Mouse (Mus musculus) brain, embryonic 14.5 days (tissue): Measurements from ENCODE around the gene Marveld1. TPM values are rescaled to one million over a fixed set of nuclear protein-coding genes. Genes with fewer than 3 reads are reported as not detected.

ENCODE experiments used
- DNase-seq: peaks from one replicate; pipeline ENCODE4 v3.0.0-alpha.2; 2011; ENCODE audit warnings: low read depth
- CTCF ChIP-seq: fragments of 200-500 bp; IDR thresholded peaks from 2 replicates; pipeline ENCODE4 v1.5.1; 2012; ENCODE audit warnings: inconsistent platforms, mild to moderate bottlenecking, moderate library complexity, borderline replicate concordance; ENCODE audit not compliant: insufficient read depth, insufficient read length; ENCODE audit errors: extremely low read depth
- POLR2A ChIP-seq: fragments of 200-500 bp; IDR thresholded peaks from 2 replicates; pipeline ENCODE4 v1.6.1; 2012; ENCODE audit warnings: mild to moderate bottlenecking, inconsistent platforms, borderline replicate concordance; ENCODE audit not compliant: poor library complexity, insufficient read depth, insufficient read length, severe bottlenecking; ENCODE audit errors: extremely low read depth
- polyA plus RNA-seq: library from polyadenylated mRNA; depleted of rRNA; stranded (reverse); fragments of >200 nt; gene quantifications from 2 replicates; pipeline ENCODE4 v1.2.3, GENCODE M21; 2012; rRNA removed

The Marveld1 gene
- polyA plus RNA-seq, 1 experiment, result 16.7 TPM

GRCm38 (mm10) chr19:42196378-42196777 is 49.2 kb downstream of the Marveld1 start:
- no peak for DNase-seq
- TF ChIP-seq POLR2A (no peak), CTCF (no peak)

- no peak for TF ChIP-seq POLR2A
- TF ChIP-seq CTCF, result peak; percentile 35; the same call in 1 of the 2 replicates
- DNase-seq, result peak; percentile 29
These were observed 49.9 kb downstream of the Marveld1 start for GRCm38 (mm10) chr19:42197066-42197465.

- TF ChIP-seq CTCF (no peak), POLR2A (no peak)
- DNase-seq, result no peak
These were observed 50.8 kb downstream of the Marveld1 start for GRCm38 (mm10) chr19:42198026-42198425.

Other genes with a start within 250 kb of the Marveld1 start
- 420 and 445 TPM in 2 replicates for gene Pgam1, start 235.5 kb upstream of the Marveld1 start, polyA plus RNA-seq
- 30.5 and 31.5 TPM in 2 replicates for gene Exosc1, start 214.0 kb upstream of the Marveld1 start, polyA plus RNA-seq
- 85.1 and 121 TPM in 2 replicates for gene Zdhhc16, start 213.9 kb upstream of the Marveld1 start, polyA plus RNA-seq
- 66.3 and 88.7 TPM in 2 replicates for gene Mms19, start 166.2 kb upstream of the Marveld1 start, polyA plus RNA-seq
- 20.0 and 20.9 TPM in 2 replicates for gene Ubtd1, start 165.6 kb upstream of the Marveld1 start, polyA plus RNA-seq
- 0.34 and 0.38 TPM in 2 replicates for gene Ankrd2, start 111.4 kb upstream of the Marveld1 start, polyA plus RNA-seq
- gene Hoga1, start 101.8 kb upstream of the Marveld1 start, polyA plus RNA-seq, result 1.2 and 1.7 TPM in 2 replicates
- 0.09 and 0.29 TPM in 2 replicates for gene 4933411K16Rik, start 95.2 kb upstream of the Marveld1 start, polyA plus RNA-seq
- 128 and 144 TPM in 2 replicates for gene Morn4, start 61.0 kb upstream of the Marveld1 start, polyA plus RNA-seq
- gene Pi4k2a, start 56.9 kb upstream of the Marveld1 start, polyA plus RNA-seq, result 41.3 and 44.6 TPM in 2 replicates
- gene Avpi1, start 18.3 kb upstream of the Marveld1 start, polyA plus RNA-seq, result 4.5 and 5.4 TPM in 2 replicates
- 104 and 141 TPM in 2 replicates for gene Zfyve27, start 16.6 kb downstream of the Marveld1 start, polyA plus RNA-seq
- gene Sfrp5, start 54.9 kb downstream of the Marveld1 start, polyA plus RNA-seq, result 4.5 and 4.6 TPM in 2 replicates
- gene Golga7b, start 100.2 kb downstream of the Marveld1 start, polyA plus RNA-seq, result 20.5 and 33.7 TPM in 2 replicates